Mouse (Mus musculus) kidney, embryonic 15.5 days (tissue): ENCODE data around the gene Alox5ap. TPM values are rescaled to one million over a fixed set of nuclear protein-coding genes. Genes with fewer than 3 reads are reported as not detected.
A peak's percentile ranks its signal among the peaks of the same experiment; 100 is the strongest.

Experiments
- ATAC-seq: fragments of 200-750 bp; cut with Nextera tagmentation; replicated peaks from 2 replicates; pipeline ENCODE4 v1.8.0; 2017; ENCODE audit warnings: moderate TSS enrichment; ENCODE audit not compliant: low FRiP score
- H3K27ac ChIP-seq: fragments of 300-500 bp; sonication (generic); 2 replicates; pipeline ENCODE4 v1.5.1; 2015; ENCODE audit warnings: mild to moderate bottlenecking, inconsistent platforms
- H3K27me3 ChIP-seq: fragments of 300-500 bp; sonication (generic); 2 replicates; pipeline ENCODE4 v1.6.1; 2015; ENCODE audit warnings: inconsistent platforms
- H3K36me3 ChIP-seq: fragments of 300-500 bp; sonication (generic); 2 replicates; pipeline ENCODE4 v1.6.1; 2015; ENCODE audit warnings: inconsistent platforms
- H3K4me1 ChIP-seq: fragments of 300-500 bp; sonication (generic); 2 replicates; pipeline ENCODE4 v1.6.1; 2015; ENCODE audit warnings: inconsistent platforms
- H3K4me2 ChIP-seq: fragments of 300-500 bp; sonication (generic); 2 replicates; pipeline ENCODE4 v1.6.1; 2015; ENCODE audit warnings: moderate library complexity, mild to moderate bottlenecking, inconsistent platforms
- H3K4me3 ChIP-seq: fragments of 300-500 bp; sonication (generic); replicated peaks from 2 replicates; pipeline ENCODE4 v1.5.1; 2015; ENCODE audit warnings: mild to moderate bottlenecking, inconsistent platforms
- H3K9ac ChIP-seq: fragments of 300-500 bp; sonication (generic); 2 replicates; pipeline ENCODE4 v1.6.1; 2015; ENCODE audit warnings: mild to moderate bottlenecking, inconsistent platforms
- H3K9me3 ChIP-seq: fragments of 300-500 bp; sonication (generic); replicated peaks from 2 replicates; pipeline ENCODE4 v1.6.1; 2016; ENCODE audit warnings: inconsistent platforms
- WGBS: fragments of 180-500 bp; shearing (Covaris S2); methylation state at CpG from one replicate; pipeline ENCODE4 v1.1.7; 2015; ENCODE audit warnings: mixed read lengths; 5-methylcytosine and 5-hydroxymethylcytosine counted together
- polyA plus RNA-seq: library from polyadenylated mRNA; unstranded; fragments of >200 nt; fragmentation: Nextera tagmentation; extraction: Ambion mirVana; gene quantifications from 2 replicates; pipeline ENCODE4 v1.2.1, GENCODE M21; 2015

The Alox5ap gene
- polyA plus RNA-seq, 1 experiment from 2014 or later: 13.3 TPM

- WGBS: 34% methylated on average over 5 of the region's 5 CpGs
- Histone ChIP-seq H3K27ac (no peak overlapping the region), H3K27me3 (no peaks in the 10 kb centered on the region), H3K4me2 (no peak overlapping the region), H3K36me3 (no peaks in the 10 kb centered on the region), H3K4me3 (no peak overlapping the region), H3K9ac (no peak overlapping the region), H3K9me3 (no peaks in the 10 kb centered on the region; the same call in 1 of the 2 replicates), H3K4me1 (peaks cover 15% of the 10 kb centered on the region)
- no peak for ATAC-seq
These were observed 21.5 kb upstream of the Alox5ap start for GRCm38 (mm10) chr5:149243053-149243452.

DNA sequence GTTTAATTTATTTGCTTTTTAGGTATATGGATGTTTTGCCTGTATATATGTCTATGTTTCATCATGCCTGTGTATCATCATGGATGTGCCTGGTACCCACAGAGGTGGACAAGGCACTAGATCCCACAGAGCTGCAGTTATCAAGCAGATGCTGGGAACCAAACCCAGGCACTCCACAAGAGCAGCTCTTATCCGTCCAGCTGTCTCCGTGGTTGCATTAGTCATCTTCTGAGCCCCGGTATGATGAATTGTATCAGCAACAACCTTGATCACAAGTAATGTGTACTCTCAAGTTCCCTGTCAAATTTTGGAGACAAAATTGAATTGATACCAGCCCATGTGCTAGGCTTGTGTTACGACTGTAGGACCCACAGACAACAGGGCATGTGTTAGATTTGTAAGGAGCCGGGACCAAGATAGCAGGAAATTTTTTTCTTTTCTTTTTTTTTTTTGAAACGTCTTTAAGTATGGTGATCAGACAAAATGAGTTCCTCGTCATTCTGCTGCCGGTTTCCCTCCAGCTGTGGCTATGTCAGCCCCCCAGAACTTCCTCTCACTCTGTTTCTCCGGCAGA is 19.1 kb upstream of the Alox5ap start:
- H3K27ac ChIP-seq: peak overlapping the region; percentile 33; the same call in 1 of the 2 replicates
- no peak for ATAC-seq
- no peaks in the 10 kb centered on the region; the same call in 1 of the 2 replicates for H3K9me3 ChIP-seq
- 49% methylated on average over 9 of the region's 9 CpGs for WGBS
- H3K4me2 ChIP-seq: peak overlapping the region; percentile 56
- H3K4me1 ChIP-seq: peaks cover 15% of the 10 kb centered on the region
- H3K9ac ChIP-seq: no peak overlapping the region
- no peaks in the 10 kb centered on the region for H3K27me3 ChIP-seq
- H3K36me3 ChIP-seq: no peaks in the 10 kb centered on the region
- peak overlapping the region; percentile 19; the same call in 1 of the 2 replicates for H3K4me3 ChIP-seq

DNA sequence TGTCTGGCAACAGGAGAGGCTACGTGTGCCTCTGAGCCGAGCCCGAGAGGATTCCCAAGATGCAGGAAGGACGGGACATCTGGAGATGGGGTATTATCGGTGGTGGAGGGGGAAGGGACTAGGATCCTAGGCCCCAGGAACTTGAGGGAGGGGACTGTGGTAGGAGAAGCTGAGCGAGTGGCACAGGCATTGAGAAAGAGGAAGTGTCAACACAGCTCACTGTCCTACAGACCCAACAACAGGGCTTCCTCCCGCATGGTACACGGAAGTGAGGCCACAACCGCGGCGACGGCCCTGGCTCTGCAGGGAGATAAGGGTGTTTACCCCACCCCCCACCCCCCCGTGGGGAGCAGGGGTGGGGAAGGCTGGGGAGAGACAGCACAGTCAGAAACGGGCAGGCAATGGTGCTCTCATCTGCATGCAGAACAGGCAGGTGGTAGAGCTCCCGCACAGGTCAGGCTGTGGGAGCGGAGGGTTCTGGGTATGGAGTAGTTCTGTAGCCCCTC is 18.5 kb upstream of the Alox5ap start:
- no peaks in the 10 kb centered on the region for H3K36me3 ChIP-seq
- H3K4me2 ChIP-seq: peak overlapping the region; percentile 56
- WGBS: 16% methylated on average over 16 of the region's 16 CpGs
- H3K27me3 ChIP-seq: no peaks in the 10 kb centered on the region
- H3K4me1 ChIP-seq: peaks cover 15% of the 10 kb centered on the region
- H3K4me3 ChIP-seq: peak overlapping the region; percentile 19
- H3K9me3 ChIP-seq: no peaks in the 10 kb centered on the region; the same call in 1 of the 2 replicates
- H3K9ac ChIP-seq: peak overlapping the region; percentile 12; the same call in 1 of the 2 replicates
- ATAC-seq: peak; percentile 85
- H3K27ac ChIP-seq: peak overlapping the region; percentile 33; the same call in 1 of the 2 replicates

DNA sequence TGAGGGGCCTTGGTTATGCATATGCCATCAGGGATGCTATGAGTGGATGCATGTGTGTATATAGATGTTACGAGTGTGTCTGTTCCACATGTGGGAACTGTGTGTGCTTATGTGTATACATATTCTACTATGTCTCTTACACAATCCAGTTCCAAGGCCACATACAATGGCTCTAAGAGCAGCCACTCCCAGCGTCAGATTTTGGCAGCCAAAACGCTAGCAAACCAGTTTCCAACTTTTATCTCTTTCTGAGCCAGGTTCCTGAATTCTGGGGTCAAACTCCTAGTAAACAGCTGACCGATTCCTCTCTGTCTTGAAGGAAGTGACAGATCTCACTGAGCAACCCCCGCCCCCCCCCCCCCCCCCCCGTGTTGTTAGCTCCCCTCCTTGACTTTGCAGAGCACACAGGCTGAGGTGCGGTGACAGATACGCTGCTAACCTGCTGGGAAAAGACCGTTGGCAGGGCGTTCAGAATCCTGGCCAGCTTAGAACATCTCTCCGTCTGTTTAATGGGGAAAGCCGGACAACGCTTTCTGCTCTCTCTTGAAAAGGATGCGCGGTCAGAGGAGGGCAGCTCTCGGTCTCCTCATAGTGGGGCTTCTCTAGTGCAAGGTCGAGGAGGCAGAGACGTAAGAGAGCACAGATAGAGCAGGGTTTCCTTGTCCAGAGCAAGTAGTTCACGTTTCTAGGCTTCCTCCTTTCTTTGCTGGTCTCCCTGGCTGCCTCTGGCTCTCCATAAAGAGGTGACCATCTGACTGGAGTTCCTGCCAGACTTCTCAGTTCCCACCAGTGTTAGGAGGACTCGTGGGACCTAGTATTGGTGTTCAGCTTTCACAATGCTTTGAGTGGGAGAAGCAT is 17.3 kb upstream of the Alox5ap start:
- Histone ChIP-seq H3K9me3 (no peaks in the 10 kb centered on the region), H3K36me3 (no peaks in the 10 kb centered on the region), H3K4me3 (no peak overlapping the region), H3K27ac (no peak overlapping the region), H3K4me2 (no peak overlapping the region), H3K9ac (no peak overlapping the region), H3K4me1 (peaks cover 15% of the 10 kb centered on the region), H3K27me3 (no peaks in the 10 kb centered on the region)
- no peak; the same call in 1 of the 2 replicates for ATAC-seq
- WGBS: 42% methylated on average over 19 of the region's 20 CpGs

GRCm38 (mm10) chr5:149252303-149252702 is 12.3 kb upstream of the Alox5ap start:
- Histone ChIP-seq H3K27me3 (no peaks in the 10 kb centered on the region), H3K4me1 (peaks cover 10% of the 10 kb centered on the region; the same call in 1 of the 2 replicates), H3K4me3 (no peak overlapping the region), H3K27ac (no peak overlapping the region), H3K4me2 (no peak overlapping the region), H3K9ac (no peak overlapping the region), H3K9me3 (no peaks in the 10 kb centered on the region), H3K36me3 (no peaks in the 10 kb centered on the region)
- WGBS: 79% methylated on average over 3 of the region's 3 CpGs
- ATAC-seq: no peak

- H3K4me2 ChIP-seq: no peak overlapping the region
- 72% methylated on average over 2 of the region's 2 CpGs for WGBS
- H3K4me3 ChIP-seq: no peak overlapping the region
- H3K27ac ChIP-seq: no peak overlapping the region
- H3K9me3 ChIP-seq: no peaks in the 10 kb centered on the region
- no peak overlapping the region for H3K9ac ChIP-seq
- ATAC-seq: no peak
- H3K27me3 ChIP-seq: no peaks in the 10 kb centered on the region
- no peaks in the 10 kb centered on the region for H3K36me3 ChIP-seq
- peaks cover 14% of the 10 kb centered on the region for H3K4me1 ChIP-seq
These were observed 11.1 kb upstream of the Alox5ap start for GRCm38 (mm10) chr5:149253491-149253890.

DNA sequence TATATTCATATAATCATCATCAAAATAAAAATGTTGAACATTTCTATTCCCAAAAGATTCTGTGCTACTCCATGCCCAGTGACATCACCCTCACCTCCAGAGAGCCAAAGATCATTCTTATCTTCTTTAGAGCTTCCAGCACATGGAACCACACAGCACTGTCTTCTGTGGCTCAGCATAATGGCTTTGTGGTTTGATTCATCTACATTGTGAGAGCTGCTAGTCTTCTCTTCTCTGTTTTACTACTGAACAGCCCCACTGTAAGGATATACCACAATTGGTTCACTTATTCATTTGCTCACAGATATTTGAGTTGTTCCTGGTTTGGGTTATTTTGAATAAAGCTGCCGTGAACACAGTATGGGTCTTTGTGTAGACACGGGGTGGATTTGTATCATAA is 9.0 kb upstream of the Alox5ap start:
- no peaks in the 10 kb centered on the region for H3K36me3 ChIP-seq
- H3K27me3 ChIP-seq: no peaks in the 10 kb centered on the region
- no peak overlapping the region for H3K9ac ChIP-seq
- no peak overlapping the region for H3K4me2 ChIP-seq
- H3K9me3 ChIP-seq: no peaks in the 10 kb centered on the region
- peak overlapping the region; percentile 75; the same call in 1 of the 2 replicates for H3K27ac ChIP-seq
- no peak overlapping the region for H3K4me3 ChIP-seq
- 93% methylated on average over 2 of the region's 2 CpGs for WGBS
- ATAC-seq: no peak
- peaks cover 24% of the 10 kb centered on the region for H3K4me1 ChIP-seq

DNA sequence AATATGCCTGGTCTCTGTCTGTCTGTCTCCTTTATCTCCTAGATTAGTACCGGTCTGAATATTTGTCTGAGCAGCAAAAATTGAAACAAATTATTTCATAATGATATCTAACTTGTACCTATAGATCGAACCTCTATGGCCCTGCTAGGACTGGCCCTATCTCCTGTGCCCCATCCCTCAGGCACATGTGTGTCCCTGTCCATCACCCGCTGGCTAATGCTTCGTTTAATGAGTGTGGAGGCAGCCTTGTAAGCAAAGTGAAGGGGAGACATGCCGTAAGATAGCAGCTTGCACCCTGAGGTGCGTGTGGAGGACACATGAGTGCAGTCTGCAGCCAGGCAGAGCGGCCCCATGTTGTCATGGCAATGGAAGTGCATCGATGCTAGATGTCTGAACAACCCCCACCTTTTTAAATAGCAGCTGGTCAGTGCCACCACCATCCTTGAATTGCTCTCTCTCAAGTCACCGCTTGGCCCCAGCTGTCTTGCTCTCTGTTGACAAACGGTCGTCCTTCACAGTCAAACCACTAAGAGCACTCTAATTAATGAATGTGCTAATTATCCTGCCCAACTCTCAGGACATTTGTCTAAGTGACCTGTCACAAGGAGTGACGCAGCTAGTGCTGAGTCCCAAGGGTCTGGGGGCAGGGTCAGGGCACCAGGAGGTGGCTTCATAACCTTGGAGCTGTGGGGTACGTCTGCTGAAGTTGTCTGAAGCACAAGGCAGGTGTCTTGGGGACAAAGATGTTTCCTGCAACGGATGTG is 6.9 kb upstream of the Alox5ap start:
- peaks cover 24% of the 10 kb centered on the region for H3K4me1 ChIP-seq
- WGBS: 39% methylated on average over 14 of the region's 14 CpGs
- H3K9me3 ChIP-seq: 0 out of 2 replicates have a peak, but pooled peaks cover 2% of the 10 kb centered on the region
- no peak overlapping the region for H3K27ac ChIP-seq
- H3K9ac ChIP-seq: no peak overlapping the region
- no peaks in the 10 kb centered on the region for H3K36me3 ChIP-seq
- H3K4me3 ChIP-seq: no peak overlapping the region
- no peaks in the 10 kb centered on the region for H3K27me3 ChIP-seq
- no peak overlapping the region for H3K4me2 ChIP-seq
- 0 out of 2 replicates have a peak, but pooled peaks have one; percentile 22 for ATAC-seq

GRCm38 (mm10) chr5:149259093-149259492 is 5.5 kb upstream of the Alox5ap start:
- Histone ChIP-seq H3K4me3 (no peak overlapping the region; the same call in 1 of the 2 replicates), H3K27ac (no peak overlapping the region), H3K9me3 (0 out of 2 replicates have a peak, but pooled peaks cover 2% of the 10 kb centered on the region), H3K4me1 (peaks cover 24% of the 10 kb centered on the region), H3K9ac (no peak overlapping the region), H3K36me3 (no peaks in the 10 kb centered on the region), H3K27me3 (no peaks in the 10 kb centered on the region), H3K4me2 (peak overlapping the region; percentile 37)
- ATAC-seq: peak; percentile 49; the same call in 1 of the 2 replicates
- WGBS: 22% methylated on average over 16 of the region's 16 CpGs

- H3K36me3 ChIP-seq: no peaks in the 10 kb centered on the region
- no peaks in the 10 kb centered on the region for H3K27me3 ChIP-seq
- H3K9ac ChIP-seq: no peak overlapping the region
- peaks cover 24% of the 10 kb centered on the region for H3K4me1 ChIP-seq
- no peak overlapping the region for H3K27ac ChIP-seq
- no peak overlapping the region for H3K4me3 ChIP-seq
- no peak for ATAC-seq
- H3K4me2 ChIP-seq: no peak overlapping the region
- H3K9me3 ChIP-seq: 0 out of 2 replicates have a peak, but pooled peaks cover 2% of the 10 kb centered on the region
- WGBS: 74% methylated on average over 7 of the region's 7 CpGs
These were observed 3.1 kb upstream of the Alox5ap start for GRCm38 (mm10) chr5:149261449-149261848.

- Histone ChIP-seq H3K4me1 (peaks cover 24% of the 10 kb centered on the region), H3K9me3 (0 out of 2 replicates have a peak, but pooled peaks cover 2% of the 10 kb centered on the region), H3K27ac (no peak overlapping the region), H3K9ac (no peak overlapping the region), H3K27me3 (no peaks in the 10 kb centered on the region), H3K4me3 (no peak overlapping the region), H3K4me2 (no peak overlapping the region), H3K36me3 (no peaks in the 10 kb centered on the region)
- 69% methylated on average over 6 of the region's 6 CpGs for whole genome bisulfite sequencing
- no peak for ATAC-seq
These were observed 2.7 kb upstream of the Alox5ap start for GRCm38 (mm10) chr5:149261866-149262265.
